Mouse (Mus musculus): ENCODE results near the gene Mcl1.
A peak's percentile ranks its signal among the peaks of the same experiment; 100 is the strongest.

DNA sequence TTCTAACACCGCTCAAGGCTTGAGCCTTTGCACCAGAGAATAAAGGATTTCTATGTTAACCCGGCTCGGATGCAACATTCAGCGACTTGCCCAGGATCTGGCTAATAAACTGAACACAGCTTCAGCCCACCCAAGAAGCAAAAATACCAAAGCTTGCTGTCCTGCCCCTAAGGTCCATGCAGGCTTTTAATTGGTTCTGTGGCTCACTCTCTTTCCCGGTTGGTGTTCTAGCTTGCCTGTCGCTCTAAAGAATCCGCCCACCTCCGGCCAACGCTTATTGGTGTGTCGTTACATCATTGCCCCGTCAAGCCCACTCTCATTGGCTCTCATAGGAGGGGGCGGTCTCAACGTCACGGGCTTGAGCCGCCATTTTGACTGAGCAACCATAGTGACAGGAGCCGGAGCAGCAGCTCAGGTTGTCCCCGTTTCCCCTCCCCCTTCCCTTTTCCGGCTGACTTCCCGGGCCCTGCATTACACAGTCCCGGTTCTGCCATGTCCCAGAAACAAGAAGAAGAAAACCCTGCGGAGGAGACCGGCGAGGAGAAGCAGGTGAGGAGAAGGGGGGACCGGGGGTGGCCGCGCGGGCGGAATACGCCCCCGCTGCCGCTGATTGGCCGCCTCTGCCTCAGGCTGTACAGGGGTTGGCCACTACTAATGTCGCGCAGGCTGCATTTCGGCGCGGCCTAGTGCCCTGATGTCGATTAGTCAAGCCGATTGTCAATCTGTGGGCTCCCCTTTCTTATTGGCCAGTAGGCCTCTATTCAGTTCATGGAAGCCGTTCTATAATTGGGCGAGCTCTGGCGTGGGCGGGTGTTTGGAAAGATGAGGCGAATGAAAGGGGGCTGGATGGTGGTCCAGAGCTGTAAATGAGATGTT, 33.7 kb upstream of the Mcl1 start, which contains the start of gene Ensa:
- no peak for TF ChIP-seq CTCF (IDR thresholded peaks at IDR 0.05; ENCODE audit: borderline replicate concordance, insufficient read depth, low read depth, low read length)
- TF ChIP-seq POLR2A (IDR thresholded peaks at IDR 0.05; ENCODE audit: borderline replicate concordance, insufficient read depth, low read length): peak; percentile 96
